Mouse (Mus musculus) lung, adult 2 months (tissue): ENCODE measurements around the gene Mtfr1l.

Experiments used
- CTCF ChIP-seq: fragments of 200-500 bp; IDR thresholded peaks from 2 replicates; pipeline ENCODE4 v1.5.1; 2011; ENCODE audit warnings: mild to moderate bottlenecking, low read length, control low read depth; ENCODE audit not compliant: insufficient read depth
- POLR2A ChIP-seq: fragments of 200-500 bp; IDR thresholded peaks from 2 replicates; pipeline ENCODE4 v1.6.1; 2011; ENCODE audit warnings: low read depth, mild to moderate bottlenecking, control low read depth, low read length, borderline replicate concordance; ENCODE audit errors: extremely low read depth

- TF ChIP-seq POLR2A, result no peak
- no peak for TF ChIP-seq CTCF
These were observed 49.9 kb downstream of the Mtfr1l start for GRCm38 (mm10) chr4:134485151-134485900.
